Mouse (Mus musculus) heart, postnatal 0 days (tissue): ENCODE measurements at regions not wholly inside any gene's neighbourhood (a gene's known extent, or its start where the extent isn't known, plus 50 kb on each side); places are given as distances from the start of the nearest gene placed in this dataset.

Experiments
- CTCF ChIP-seq: IDR thresholded peaks from 2 replicates; pipeline ENCODE4 v1.5.1; 2016; ENCODE audit warnings: antibody characterized with exemption, control low read depth, low read depth
- EP300 ChIP-seq: IDR thresholded peaks from 2 replicates; pipeline ENCODE4 v1.6.1; 2016; ENCODE audit warnings: antibody characterized with exemption, low read depth

GRCm38 (mm10) chr13:75236424-75236823, 146.8 kb downstream of the Pcsk1 start:
- TF ChIP-seq CTCF (no peak), EP300 (no peak)
